Mouse (Mus musculus) brain, embryonic 14.5 days (tissue): ENCODE data around the gene Gdpd5. TPM values are rescaled to one million over a fixed set of nuclear protein-coding genes. Genes with fewer than 3 reads are reported as not detected.
A peak's percentile ranks its signal among the peaks of the same experiment; 100 is the strongest.

Source experiments
- DNase-seq: peaks from one replicate; pipeline ENCODE4 v3.0.0-alpha.2; 2011; ENCODE audit warnings: low read depth
- CTCF ChIP-seq: fragments of 200-500 bp; IDR thresholded peaks from 2 replicates; pipeline ENCODE4 v1.5.1; 2012; ENCODE audit warnings: inconsistent platforms, mild to moderate bottlenecking, moderate library complexity, borderline replicate concordance; ENCODE audit not compliant: insufficient read depth, insufficient read length; ENCODE audit errors: extremely low read depth
- POLR2A ChIP-seq: fragments of 200-500 bp; IDR thresholded peaks from 2 replicates; pipeline ENCODE4 v1.6.1; 2012; ENCODE audit warnings: mild to moderate bottlenecking, inconsistent platforms, borderline replicate concordance; ENCODE audit not compliant: poor library complexity, insufficient read depth, insufficient read length, severe bottlenecking; ENCODE audit errors: extremely low read depth
- polyA plus RNA-seq: library from polyadenylated mRNA; depleted of rRNA; stranded (reverse); fragments of >200 nt; gene quantifications from 2 replicates; pipeline ENCODE4 v1.2.3, GENCODE M21; 2012

Gdpd5 gene
- polyA plus RNA-seq, 1 experiment, result 70.2 TPM

DNA sequence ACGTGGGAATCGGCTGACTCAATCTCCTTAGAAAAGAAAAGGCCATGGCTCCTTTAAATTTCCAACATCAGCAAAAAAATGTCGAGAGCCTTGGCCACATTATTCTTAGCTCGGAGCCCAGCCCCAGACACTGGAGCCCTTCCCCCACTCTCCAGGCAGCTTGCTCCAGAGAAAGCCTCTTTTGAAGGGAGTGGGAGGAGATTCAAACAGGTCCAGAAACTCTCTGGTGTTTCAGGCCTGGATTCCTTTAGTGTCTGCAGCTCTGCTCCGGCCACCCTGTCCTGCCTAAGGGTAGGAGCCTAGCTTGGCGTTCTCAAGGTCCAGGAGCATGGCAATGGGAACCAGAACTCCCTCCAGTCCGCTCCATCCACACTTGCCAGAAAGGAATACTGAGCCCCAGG, 25.5 kb upstream of the Gdpd5 start:
- TF ChIP-seq CTCF, result no peak
- no peak for TF ChIP-seq POLR2A
- peak; percentile 93 for DNase-seq

- TF ChIP-seq POLR2A (no peak), CTCF (no peak)
- DNase-seq, result peak; percentile 53
Observed at GRCm38 (mm10) chr7:99356244-99356930, 24.8 kb upstream of the Gdpd5 start.

DNA sequence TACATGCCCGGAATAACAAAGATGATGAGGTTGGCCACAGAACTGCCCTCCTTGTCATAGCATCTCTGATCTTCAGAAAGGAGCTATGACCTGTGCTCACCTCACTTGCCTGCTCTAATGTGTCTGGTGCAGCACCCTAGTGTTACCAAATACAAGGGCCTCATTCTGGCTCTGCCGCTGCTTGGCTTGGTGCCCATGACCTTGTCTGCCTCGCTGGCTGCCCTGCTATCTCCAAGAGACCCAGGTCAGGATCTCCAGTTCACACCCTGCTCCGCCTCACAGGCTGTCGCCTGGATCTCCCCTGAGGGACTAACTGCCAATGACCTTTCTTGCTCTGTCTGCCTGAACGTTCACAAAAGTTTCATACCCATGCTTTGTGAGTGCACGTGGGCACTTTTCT, 24.0 kb upstream of the Gdpd5 start:
- DNase-seq, result no peak
- TF ChIP-seq CTCF, result no peak
- no peak for TF ChIP-seq POLR2A

GRCm38 (mm10) chr7:99358371-99358770, 22.8 kb upstream of the Gdpd5 start:
- no peak for TF ChIP-seq CTCF
- no peak for TF ChIP-seq POLR2A
- DNase-seq, result no peak

DNA sequence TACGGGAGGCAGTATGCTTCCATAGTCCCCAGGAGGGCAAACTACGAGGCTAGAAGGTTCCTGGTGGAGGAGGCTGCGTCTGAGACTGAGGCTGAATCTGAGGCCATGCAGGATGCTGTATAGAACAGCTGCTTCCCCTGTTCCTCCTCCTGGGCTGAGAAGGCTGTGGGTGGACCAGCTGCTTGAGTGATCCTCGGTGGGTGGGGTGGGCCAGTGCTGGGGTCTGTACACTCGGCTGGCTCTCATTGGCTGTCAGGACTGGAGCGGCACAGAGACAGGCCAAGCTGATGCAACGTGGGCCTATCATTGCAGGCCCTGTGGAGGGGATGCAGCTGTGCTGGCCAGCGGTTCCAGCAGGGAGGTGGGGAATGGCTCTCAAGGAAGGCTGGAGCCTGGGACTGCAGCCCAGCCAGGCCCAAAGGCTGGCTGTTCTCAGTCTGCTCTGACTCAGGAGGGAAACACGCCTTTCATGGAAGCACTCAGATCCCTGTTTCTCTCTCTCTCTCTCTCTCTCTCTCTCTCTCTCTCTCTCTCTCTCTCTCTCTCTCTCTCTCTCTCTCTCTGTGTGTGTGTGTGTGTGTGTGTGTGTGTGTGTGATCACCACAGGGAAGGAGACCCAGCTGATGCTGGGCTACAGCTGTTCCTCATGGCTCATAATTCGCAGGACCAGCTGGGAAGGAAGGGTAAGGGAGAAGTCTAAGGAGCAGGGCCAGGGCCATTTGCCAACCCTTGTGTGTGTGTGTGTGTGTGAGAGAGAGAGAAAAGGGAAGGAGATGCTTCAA, 21.0 kb upstream of the Gdpd5 start:
- TF ChIP-seq CTCF (no peak), POLR2A (peak; percentile 51; the same call in 1 of the 2 replicates)
- DNase-seq, result peak; percentile 97

- no peak for DNase-seq
- TF ChIP-seq POLR2A (no peak), CTCF (no peak)
Observed at GRCm38 (mm10) chr7:99360803-99361414, 20.3 kb upstream of the Gdpd5 start.

GRCm38 (mm10) chr7:99362137-99362536, 19.1 kb upstream of the Gdpd5 start:
- DNase-seq, result no peak
- TF ChIP-seq POLR2A, result no peak
- no peak for TF ChIP-seq CTCF

- TF ChIP-seq CTCF (peak; percentile 93), POLR2A (no peak)
- peak; percentile 91 for DNase-seq
Observed at GRCm38 (mm10) chr7:99365069-99365468, 16.1 kb upstream of the Gdpd5 start.

DNA sequence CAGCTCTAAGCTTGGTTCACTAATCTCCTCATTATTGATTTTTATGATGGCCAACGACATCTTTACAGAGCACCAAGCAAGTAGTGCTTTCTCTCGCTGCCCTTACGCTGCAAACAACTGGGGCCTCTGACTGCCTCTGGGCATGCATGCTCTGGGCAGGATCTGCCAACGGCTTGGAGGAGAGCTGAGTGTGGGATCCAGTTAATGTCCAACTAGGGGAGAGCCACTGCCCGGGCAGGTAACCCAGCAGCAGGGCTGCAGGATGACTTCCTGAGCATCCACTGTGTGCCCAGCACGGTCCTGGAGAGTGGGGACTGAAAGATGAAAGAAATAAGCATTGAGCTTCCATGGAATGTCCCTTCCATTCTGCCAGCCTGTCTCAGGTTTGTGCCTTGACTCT, 14.5 kb upstream of the Gdpd5 start:
- TF ChIP-seq CTCF (no peak), POLR2A (no peak)

GRCm38 (mm10) chr7:99374325-99374724, 6.9 kb upstream of the Gdpd5 start:
- peak; percentile 40 for DNase-seq
- peak; percentile 1; the same call in 1 of the 2 replicates for TF ChIP-seq CTCF

More for the DNA sequence above, 14.5 kb upstream of the Gdpd5 start:
- DNase-seq, result no peak

- DNase-seq, result peak; percentile 74
- no peak for TF ChIP-seq POLR2A
- TF ChIP-seq CTCF, result peak; percentile 83; the same call in 1 of the 2 replicates
Observed at GRCm38 (mm10) chr7:99375455-99375854, 5.8 kb upstream of the Gdpd5 start.

DNA sequence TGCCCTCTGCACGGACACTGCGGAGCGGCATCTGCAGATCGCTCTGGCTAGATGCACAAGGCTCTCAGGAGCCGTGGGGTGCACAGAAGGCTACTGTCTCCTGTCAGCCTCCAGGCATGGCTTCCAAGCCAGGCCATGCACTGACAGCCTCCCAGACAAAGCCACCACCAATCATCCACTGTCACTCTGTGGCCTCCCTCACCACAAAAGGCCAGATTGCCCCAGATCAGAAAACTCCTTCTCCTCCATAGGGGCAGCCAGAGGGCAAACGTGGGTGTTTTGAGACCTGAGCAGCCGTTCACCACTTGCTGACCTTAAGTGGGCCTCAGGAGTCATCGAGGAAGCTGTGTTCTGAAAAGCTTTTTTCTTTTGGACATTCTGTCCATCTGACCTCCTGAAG, 2.3 kb upstream of the Gdpd5 start:
- no peak for TF ChIP-seq CTCF
- no peak for DNase-seq
